Mouse (Mus musculus) brain, embryonic 14.5 days (tissue): ENCODE results near the gene N4bp2l2.

Source experiments
- CTCF ChIP-seq: fragments of 200-500 bp; IDR thresholded peaks from 2 replicates; pipeline ENCODE4 v1.5.1; 2012; ENCODE audit warnings: inconsistent platforms, mild to moderate bottlenecking, moderate library complexity, borderline replicate concordance; ENCODE audit not compliant: insufficient read depth, insufficient read length; ENCODE audit errors: extremely low read depth
- POLR2A ChIP-seq: fragments of 200-500 bp; IDR thresholded peaks from 2 replicates; pipeline ENCODE4 v1.6.1; 2012; ENCODE audit warnings: mild to moderate bottlenecking, inconsistent platforms, borderline replicate concordance; ENCODE audit not compliant: poor library complexity, insufficient read depth, insufficient read length, severe bottlenecking; ENCODE audit errors: extremely low read depth

GRCm38 (mm10) chr5:150618599-150619355 lies 47.2 kb downstream of the N4bp2l2 start:
- TF ChIP-seq CTCF (no peak), POLR2A (no peak)
